9 mouse cellular contexts compared by ENCODE assay signal in genomic region chr17:15530141-15530540, GRCm38 (mm10). TPM values are rescaled to one million over a fixed set of nuclear protein-coding genes. Genes with fewer than 3 reads are reported as not detected.
DNase-seq lines count a peak whose midpoint lies in the region; ATAC-seq and TF ChIP-seq lines count a peak whose summit lies in the region.
"Had no signal": no experiment of that assay in that cellular context is flagged by ENCODE, and none has a peak within 500 bp of the region (broad histone marks: within the 10 kb centered on the region; RNA-seq: fewer than 3 reads in every experiment).

No protein-coding gene starts in this region.

- no peaks in the 10 kb centered on the region for H3K36me3 ChIP-seq in small intestine, adult 2 months (ENCODE audit: control insufficient read depth, insufficient read depth, low read length)

- H3K4me1 ChIP-seq in small intestine, adult 2 months (ENCODE audit: control insufficient read depth, insufficient read depth, insufficient read length, low read length), result peaks cover 2% of the 10 kb centered on the region; the same call in 1 of the 2 replicates

- peak; percentile 31 for DNase-seq in gastrocnemius, adult 2 months
- DNase-seq in gastrocnemius, postnatal 10 days, result no peak
- DNase-seq in urinary bladder, postnatal 25 days (ENCODE audit: low spot score), result peak; percentile 26
- DNase-seq in urinary bladder, postnatal 10 days (ENCODE audit: low spot score), result no peak
- peak; percentile 67 for DNase-seq in embryo, embryonic 10.5 days (ENCODE audit: low spot score)
- peak; percentile 31 for DNase-seq in left cerebral cortex, postnatal 4 days

- intact Hi-C loops in gastrocnemius, adult 2 months (cut with DNase I), result no loop called here
- intact Hi-C loops in left cerebral cortex, postnatal 4 days (cut with DNase I), result no loop called here

- no peaks in the 10 kb centered on the region for H3K27me3 ChIP-seq in small intestine, adult 2 months (ENCODE audit: control insufficient read depth, insufficient read depth, low read length)

- ATAC-seq in erythroblast, adult 5-6 weeks (replicated peaks; ENCODE audit: low FRiP score, poor library complexity, severe bottlenecking), result no peak

- H3K27ac ChIP-seq in gastrocnemius, adult 2 months, result no peak overlapping the region
- H3K27ac ChIP-seq in small intestine, adult 2 months (ENCODE audit: insufficient read depth, low read depth, low read length), result no peak overlapping the region
- H3K27ac ChIP-seq: midbrain, embryonic 12.5 days had no signal

- WGBS in small intestine, adult 2 months, result 35% methylated on average over 5 of the region's 5 CpGs

- TF ChIP-seq POLR2A in small intestine, adult 2 months (IDR thresholded peaks at IDR 0.05; ENCODE audit: low read depth, low read length), result no peak

- H3K4me3 ChIP-seq in gastrocnemius, adult 2 months, result no peak overlapping the region
- H3K4me3 ChIP-seq in small intestine, adult 2 months (ENCODE audit: low read depth, low read length), result no peak overlapping the region
- H3K4me3 ChIP-seq: midbrain, embryonic 12.5 days had no signal

- peak; percentile 46 for TF ChIP-seq CTCF in gastrocnemius, adult 2 months (IDR thresholded peaks at IDR 0.05)
- peak; percentile 33; the same call in 1 of the 2 replicates for TF ChIP-seq CTCF in small intestine, adult 2 months (IDR thresholded peaks at IDR 0.05; ENCODE audit: extremely low read depth, insufficient read length, insufficient replicate concordance, low read depth, low read length)

RNA-seq across cellular contexts. Expression of gene Pdcd2, which starts 3.0 kb away (rescaled TPM):
- total RNA-seq in gastrocnemius, adult 2 months (2021), result 10 to 100 TPM; 19.5 to 20.5 TPM
- 10 to 100 TPM; 14.5 to 16.9 TPM for total RNA-seq in gastrocnemius, postnatal 10 days (2021)
- total RNA-seq in left cerebral cortex, postnatal 4 days (2021), result 10 to 100 TPM; 23.2 to 24.3 TPM
- polyA plus RNA-seq in small intestine, adult 2 months (2012; rRNA removed), result 20.2 and 35.3 TPM in 2 replicates
- 5.8 and 9.2 TPM in 2 replicates for total RNA-seq in erythroblast, adult 5-6 weeks (2015; ENCODE audit: low replicate concordance)
- total RNA-seq in erythroblast, adult 5-6 weeks (2017; ENCODE audit: low replicate concordance), result 9.6 and 14.7 TPM in 2 replicates

RNA-seq across cellular contexts. Expression of gene Tbp, which starts 30.5 kb away (rescaled TPM):
- total RNA-seq in gastrocnemius, adult 2 months (2021), result 1 to 10 TPM; 7.8 to 9.1 TPM
- total RNA-seq in gastrocnemius, postnatal 10 days (2021), result 10 to 100 TPM in 1 of 2 experiments, 1 to 10 TPM in 1; 10.0 to 11.6 TPM
- 10 to 100 TPM; 38.1 to 38.4 TPM for total RNA-seq in left cerebral cortex, postnatal 4 days (2021)
- 12.6 and 28.4 TPM in 2 replicates for polyA plus RNA-seq in small intestine, adult 2 months (2012; rRNA removed)
- 44.5 and 61.7 TPM in 2 replicates for total RNA-seq in erythroblast, adult 5-6 weeks (2015; ENCODE audit: low replicate concordance)
- total RNA-seq in erythroblast, adult 5-6 weeks (2017; ENCODE audit: low replicate concordance), result 15.3 and 33.3 TPM in 2 replicates

RNA-seq across cellular contexts. Expression of gene Psmb1, which starts 30.6 kb away (rescaled TPM):
- 100 to 1,000 TPM; 106 to 111 TPM for total RNA-seq in gastrocnemius, adult 2 months (2021)
- total RNA-seq in gastrocnemius, postnatal 10 days (2021), result 100 to 1,000 TPM; 136 to 143 TPM
- total RNA-seq in left cerebral cortex, postnatal 4 days (2021), result 100 to 1,000 TPM; 135 to 138 TPM
- polyA plus RNA-seq in small intestine, adult 2 months (2012; rRNA removed), result 27.0 and 54.2 TPM in 2 replicates
- total RNA-seq in erythroblast, adult 5-6 weeks (2015; ENCODE audit: low replicate concordance), result 49.4 and 56.0 TPM in 2 replicates
- total RNA-seq in erythroblast, adult 5-6 weeks (2017; ENCODE audit: low replicate concordance), result 54.1 and 59.2 TPM in 2 replicates

RNA-seq across cellular contexts. Expression of gene Prdm9, which starts 34.0 kb away (rescaled TPM):
- 1 to 10 TPM; 2.9 TPM for total RNA-seq in gastrocnemius, adult 2 months (2021)
- 1 to 10 TPM; 2.4 to 6.9 TPM for total RNA-seq in gastrocnemius, postnatal 10 days (2021)
- 1 to 10 TPM; 2.8 to 3.2 TPM for total RNA-seq in left cerebral cortex, postnatal 4 days (2021)
- 2.1 and 3.0 TPM in 2 replicates for polyA plus RNA-seq in small intestine, adult 2 months (2012; rRNA removed)
- 3.8 TPM in 1 of 2 replicates, not detected in the other for total RNA-seq in erythroblast, adult 5-6 weeks (2015; ENCODE audit: low replicate concordance)
- total RNA-seq in erythroblast, adult 5-6 weeks (2017; ENCODE audit: low replicate concordance), result 0.26 and 0.42 TPM in 2 replicates

Comparison
In these comparisons a context has a peak if more than half of its experiments do, and no peak if none do; other contexts are left out.
1. DNase-seq: peak in gastrocnemius, adult 2 months (single experiment), urinary bladder, postnatal 25 days (single experiment), embryo, embryonic 10.5 days (single experiment) and left cerebral cortex, postnatal 4 days (single experiment); none in gastrocnemius, postnatal 10 days (single experiment) and urinary bladder, postnatal 10 days (single experiment).